Mouse (Mus musculus): ENCODE results near the gene Mgl2. TPM values are rescaled to one million over a fixed set of nuclear protein-coding genes. Genes with fewer than 3 reads are reported as not detected.
"Not testable (repeated sequence)": the region's sequence is repeated elsewhere in the genome, so short reads cannot be mapped to it uniquely, and the experiment has no call there.

The Mgl2 gene
- polyA plus RNA-seq, 1 experiment from 2014 or later: 0.36 TPM

DNA sequence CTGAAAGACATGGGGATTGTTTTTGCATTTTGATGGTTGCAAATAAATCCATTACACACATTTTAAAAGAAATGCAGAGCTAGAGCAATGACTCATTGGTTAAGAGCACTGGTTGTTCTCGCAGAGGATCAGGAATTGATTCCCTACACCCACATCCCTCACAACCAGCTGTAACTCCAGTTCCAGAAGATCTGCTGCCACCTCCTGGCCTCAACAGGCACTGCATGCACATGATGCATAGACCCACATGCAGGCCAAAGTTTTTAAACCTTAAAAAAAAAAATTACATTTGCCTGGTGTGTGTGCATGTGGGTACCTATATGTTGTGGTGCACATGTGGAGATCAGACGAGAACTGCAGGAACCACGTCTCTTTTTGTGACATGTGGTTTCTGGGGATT is 20.0 kb upstream of the Mgl2 start:
- WGBS: 78% methylated on average over 3 of the region's 3 CpGs
- H3K36me3 ChIP-seq (ENCODE audit: insufficient read depth, low read length): no peaks in the 10 kb centered on the region
- H3K4me3 ChIP-seq (ENCODE audit: low read length): no peak overlapping the region

DNA sequence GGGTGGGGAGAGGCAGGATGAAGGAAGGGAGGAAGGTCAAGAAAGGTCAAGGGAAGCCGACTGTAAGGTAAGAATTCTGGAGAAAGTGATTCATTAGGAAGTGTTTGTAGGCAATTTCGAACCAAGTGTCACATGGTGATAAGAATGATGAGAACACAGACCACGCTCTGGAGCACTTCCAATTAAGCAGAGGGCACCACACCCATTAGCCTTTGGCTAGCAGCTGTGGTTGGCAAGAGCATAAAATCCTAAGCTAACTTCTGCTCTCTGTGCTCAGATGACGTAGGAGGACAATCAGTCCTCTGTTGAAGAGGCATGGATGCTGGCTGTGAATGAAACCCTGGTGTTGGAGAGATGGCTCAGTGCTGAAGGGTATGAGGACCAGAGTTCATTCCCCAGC is 15.6 kb upstream of the Mgl2 start:
- Histone ChIP-seq H3K9me3 (ENCODE audit: low read length) (0 out of 2 replicates have a peak, but pooled peaks cover 3% of the 10 kb centered on the region), H3K36me3 (ENCODE audit: insufficient read depth, low read length) (no peaks in the 10 kb centered on the region), H3K27me3 (ENCODE audit: insufficient read depth, low read length) (no peaks in the 10 kb centered on the region), H3K4me3 (ENCODE audit: low read length) (no peak overlapping the region), H3K27ac (ENCODE audit: low read length) (no peak overlapping the region), H3K9ac (replicated peaks; ENCODE audit: low read length) (no peak overlapping the region), H3K4me2 (replicated peaks; ENCODE audit: low read depth, low read length) (no peak overlapping the region), H3K4me1 (ENCODE audit: insufficient read depth, low read length) (no peaks in the 10 kb centered on the region)
- ATAC-seq (ENCODE audit: low FRiP score, low TSS enrichment): no peak
- 23% methylated on average over 4 of the region's 4 CpGs for WGBS

More for the DNA sequence above, 20.0 kb upstream of the Mgl2 start:
- Histone ChIP-seq H3K4me2 (replicated peaks; ENCODE audit: low read depth, low read length) (no peak overlapping the region), H3K27me3 (ENCODE audit: insufficient read depth, low read length) (no peaks in the 10 kb centered on the region), H3K9me3 (ENCODE audit: low read length) (no peaks in the 10 kb centered on the region), H3K9ac (replicated peaks; ENCODE audit: low read length) (no peak overlapping the region), H3K27ac (ENCODE audit: low read length) (no peak overlapping the region), H3K4me1 (ENCODE audit: insufficient read depth, low read length) (no peaks in the 10 kb centered on the region)
- no peak for ATAC-seq (ENCODE audit: low FRiP score, low TSS enrichment)

DNA sequence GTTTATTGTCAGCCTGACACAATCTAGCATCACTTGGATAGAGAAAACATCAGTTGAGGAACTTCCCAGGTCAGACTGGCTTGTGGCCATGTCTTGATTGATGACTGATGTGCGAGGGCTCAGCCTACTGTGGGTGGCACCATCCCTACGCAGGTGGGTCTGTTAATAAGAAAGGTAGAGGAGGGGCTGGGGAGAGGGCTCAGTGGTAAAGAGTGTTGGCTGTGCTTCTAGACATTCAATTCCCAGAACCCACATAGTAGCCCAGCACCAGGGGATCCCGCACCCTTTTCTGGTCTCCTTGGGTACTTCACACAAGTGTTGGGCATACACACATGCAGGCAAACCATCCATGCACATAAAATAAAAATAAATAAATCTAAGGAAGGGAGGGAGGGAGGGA is 14.2 kb upstream of the Mgl2 start:
- Histone ChIP-seq H3K4me3 (ENCODE audit: low read length) (no peak overlapping the region), H3K4me1 (ENCODE audit: insufficient read depth, low read length) (no peaks in the 10 kb centered on the region), H3K4me2 (replicated peaks; ENCODE audit: low read depth, low read length) (no peak overlapping the region), H3K36me3 (ENCODE audit: insufficient read depth, low read length) (no peaks in the 10 kb centered on the region), H3K9me3 (ENCODE audit: low read length) (peaks cover 9% of the 10 kb centered on the region), H3K27ac (ENCODE audit: low read length) (no peak overlapping the region), H3K9ac (replicated peaks; ENCODE audit: low read length) (no peak overlapping the region), H3K27me3 (ENCODE audit: insufficient read depth, low read length) (no peaks in the 10 kb centered on the region)
- ATAC-seq (ENCODE audit: low FRiP score, low TSS enrichment): no peak
- WGBS: 89% methylated on average over 3 of the region's 3 CpGs

DNA sequence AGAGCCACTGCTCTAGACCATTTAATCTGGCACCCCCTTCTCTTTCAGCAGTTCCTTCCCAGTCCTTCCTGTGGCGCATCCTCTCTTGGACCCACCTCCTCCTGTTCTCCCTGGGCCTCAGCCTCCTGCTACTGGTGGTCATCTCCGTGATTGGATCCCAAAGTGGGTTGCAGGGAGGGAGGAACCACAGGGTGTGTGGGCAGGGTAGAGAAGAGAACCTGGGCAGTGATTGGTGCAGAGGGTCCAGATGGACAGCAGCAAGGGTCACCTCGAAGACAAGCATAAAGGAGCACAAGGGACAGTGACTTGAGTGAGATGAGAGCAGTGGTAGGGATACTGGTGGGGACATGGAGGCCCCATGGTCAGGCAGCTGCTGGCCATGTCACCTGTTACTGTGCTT is 4.9 kb downstream of the Mgl2 start:
- not testable (repeated sequence) for H3K4me1 ChIP-seq (ENCODE audit: insufficient read depth, low read length); H3K27me3 ChIP-seq (ENCODE audit: insufficient read depth, low read length); H3K9me3 ChIP-seq (ENCODE audit: low read length); H3K9ac ChIP-seq (replicated peaks; ENCODE audit: low read length); H3K4me3 ChIP-seq (ENCODE audit: low read length); H3K4me2 ChIP-seq (replicated peaks; ENCODE audit: low read depth, low read length); H3K27ac ChIP-seq (ENCODE audit: low read length); H3K36me3 ChIP-seq (ENCODE audit: insufficient read depth, low read length)
- peak; percentile 31; the same call in 1 of the 2 replicates for ATAC-seq (ENCODE audit: low FRiP score, low TSS enrichment)
- WGBS: 62% methylated on average over 3 of the region's 3 CpGs

DNA sequence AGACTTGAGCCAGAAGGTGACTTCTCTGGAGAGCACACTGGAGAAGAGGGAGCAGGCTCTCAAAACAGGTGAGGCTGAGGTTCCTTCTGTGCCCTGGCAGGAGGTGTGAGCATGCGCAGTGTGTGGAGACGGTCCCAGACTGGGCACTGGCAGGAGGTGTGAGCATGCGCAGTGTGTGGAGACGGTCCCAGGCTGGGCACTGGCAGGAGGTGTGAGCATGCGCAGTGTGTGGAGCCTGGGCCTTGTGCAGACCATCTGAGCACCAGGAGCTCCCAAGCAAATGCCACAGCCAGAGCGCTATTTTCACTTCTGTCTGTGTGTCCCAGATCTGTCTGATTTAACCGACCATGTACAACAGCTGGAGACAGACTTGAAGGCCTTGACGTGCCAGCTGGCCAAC is 5.8 kb downstream of the Mgl2 start:
- not testable (repeated sequence) for H3K9me3 ChIP-seq (ENCODE audit: low read length); ATAC-seq (ENCODE audit: low FRiP score, low TSS enrichment); H3K9ac ChIP-seq (replicated peaks; ENCODE audit: low read length); H3K4me1 ChIP-seq (ENCODE audit: insufficient read depth, low read length); H3K4me3 ChIP-seq (ENCODE audit: low read length); H3K4me2 ChIP-seq (replicated peaks; ENCODE audit: low read depth, low read length); H3K27me3 ChIP-seq (ENCODE audit: insufficient read depth, low read length); H3K27ac ChIP-seq (ENCODE audit: low read length); H3K36me3 ChIP-seq (ENCODE audit: insufficient read depth, low read length)
- 84% methylated on average over 8 of the region's 8 CpGs for WGBS

DNA sequence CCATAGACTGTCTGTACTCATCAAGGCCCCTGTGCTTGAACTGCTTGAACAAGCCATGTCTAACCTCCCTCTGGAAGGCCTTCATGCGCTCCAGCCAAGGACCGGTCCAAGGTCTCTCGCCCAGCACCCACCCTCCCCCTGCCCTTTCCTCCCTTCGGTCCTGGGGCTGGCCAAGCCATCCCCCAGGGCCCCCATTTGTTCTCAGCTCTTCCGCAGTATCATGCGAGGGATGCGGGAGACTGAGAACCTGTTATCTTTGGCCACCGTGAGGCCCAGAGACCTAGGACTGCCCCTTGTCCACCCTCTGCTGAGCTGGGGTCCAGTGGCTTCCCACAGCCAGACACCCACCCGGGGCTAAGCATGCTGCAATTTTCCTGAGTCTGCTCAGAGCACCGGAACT is 9.0 kb downstream of the Mgl2 start:
- H3K27me3 ChIP-seq (ENCODE audit: insufficient read depth, low read length): no peaks in the 10 kb centered on the region
- H3K4me3 ChIP-seq (ENCODE audit: low read length): no peak overlapping the region
- 59% methylated on average over 10 of the region's 10 CpGs for WGBS
- ATAC-seq (ENCODE audit: low FRiP score, low TSS enrichment): no peak
- no peak overlapping the region for H3K9ac ChIP-seq (replicated peaks; ENCODE audit: low read length)
- H3K9me3 ChIP-seq (ENCODE audit: low read length): no peaks in the 10 kb centered on the region
- H3K4me2 ChIP-seq (replicated peaks; ENCODE audit: low read depth, low read length): no peak overlapping the region
- H3K36me3 ChIP-seq (ENCODE audit: insufficient read depth, low read length): no peaks in the 10 kb centered on the region
- no peaks in the 10 kb centered on the region for H3K4me1 ChIP-seq (ENCODE audit: insufficient read depth, low read length)
- no peak overlapping the region for H3K27ac ChIP-seq (ENCODE audit: low read length)

DNA sequence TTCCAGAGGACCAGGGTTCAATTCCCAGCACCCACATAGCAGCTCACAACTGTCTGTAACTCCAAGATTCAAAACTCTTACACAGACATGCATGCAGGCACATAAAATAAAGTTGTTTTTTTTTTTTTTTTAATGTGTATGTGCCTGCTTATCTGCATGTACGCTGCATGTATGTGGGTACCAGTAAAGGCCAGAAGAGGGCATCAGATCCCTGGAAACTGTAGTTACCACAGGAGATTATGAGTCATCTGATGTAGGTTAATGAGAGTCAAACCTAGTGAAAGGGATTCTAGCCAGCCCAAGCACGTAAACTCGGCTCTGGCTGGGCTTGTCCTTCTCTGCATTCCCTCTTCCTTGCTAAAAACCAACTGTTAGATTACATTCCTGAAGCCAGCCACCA is 20.9 kb downstream of the Mgl2 start:
- no peak for ATAC-seq (ENCODE audit: low FRiP score, low TSS enrichment)
- H3K27me3 ChIP-seq (ENCODE audit: insufficient read depth, low read length): no peaks in the 10 kb centered on the region
- 78% methylated on average over 3 of the region's 3 CpGs for WGBS

DNA sequence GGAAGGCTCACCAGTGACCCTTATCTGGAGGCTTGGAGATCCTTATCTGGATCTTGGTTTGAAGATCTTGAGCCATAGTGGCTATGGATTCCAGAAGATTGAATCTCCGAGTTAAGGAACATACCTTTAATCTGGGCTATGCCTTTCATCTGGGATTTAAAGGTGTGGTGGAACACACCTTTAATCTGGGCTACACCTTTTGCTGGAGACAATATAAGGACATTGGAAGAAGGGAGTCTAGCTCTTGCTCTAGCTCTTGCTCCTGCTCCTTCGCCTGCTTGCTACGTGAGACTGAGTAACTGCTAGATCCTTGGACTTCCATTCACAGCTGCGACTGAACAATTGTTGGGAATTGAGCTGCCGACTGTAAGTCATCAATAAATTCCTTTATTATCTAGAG is 25.8 kb downstream of the Mgl2 start, which contains the start of gene Clec10a:
TSS of gene Clec10a (plus strand) at position 301 of the 400 bp plus-strand sequence.
- H3K36me3 ChIP-seq (ENCODE audit: insufficient read depth, low read length); H3K27ac ChIP-seq (ENCODE audit: low read length); H3K4me2 ChIP-seq (replicated peaks; ENCODE audit: low read depth, low read length); ATAC-seq (ENCODE audit: low FRiP score, low TSS enrichment); H3K4me1 ChIP-seq (ENCODE audit: insufficient read depth, low read length); H3K9me3 ChIP-seq (ENCODE audit: low read length); H3K4me3 ChIP-seq (ENCODE audit: low read length); H3K27me3 ChIP-seq (ENCODE audit: insufficient read depth, low read length); H3K9ac ChIP-seq (replicated peaks; ENCODE audit: low read length): not testable (repeated sequence)
- no CpG with 5 or more reads among the region's 5 CpGs for WGBS

More for the DNA sequence above, 20.9 kb downstream of the Mgl2 start:
- Histone ChIP-seq H3K4me3 (ENCODE audit: low read length) (no peak overlapping the region), H3K36me3 (ENCODE audit: insufficient read depth, low read length) (no peaks in the 10 kb centered on the region), H3K9ac (replicated peaks; ENCODE audit: low read length) (no peak overlapping the region), H3K27ac (ENCODE audit: low read length) (no peak overlapping the region), H3K9me3 (ENCODE audit: low read length) (no peaks in the 10 kb centered on the region), H3K4me1 (ENCODE audit: insufficient read depth, low read length) (no peaks in the 10 kb centered on the region), H3K4me2 (replicated peaks; ENCODE audit: low read depth, low read length) (no peak overlapping the region)

DNA sequence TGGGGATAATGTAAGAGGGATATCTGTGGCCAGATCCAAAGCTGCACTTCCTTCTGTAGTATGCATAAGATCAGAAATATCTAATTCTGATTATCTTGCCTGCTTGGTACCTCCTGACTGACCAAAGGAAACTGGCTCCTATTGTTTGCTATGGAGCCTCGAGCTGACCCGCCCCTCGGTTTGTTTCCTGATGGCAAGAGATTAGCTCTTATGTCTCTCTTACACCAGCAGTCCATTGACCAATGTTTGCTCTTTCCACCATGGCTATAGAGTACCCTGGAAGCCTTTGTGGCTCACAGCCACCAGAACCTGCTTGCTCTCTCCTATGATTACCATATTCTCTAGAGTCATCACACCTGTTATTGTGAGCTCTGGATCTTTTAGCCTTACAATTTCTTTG is 32.2 kb downstream of the Mgl2 start:
- H3K9ac ChIP-seq (replicated peaks; ENCODE audit: low read length): no peak overlapping the region
- H3K4me2 ChIP-seq (replicated peaks; ENCODE audit: low read depth, low read length): no peak overlapping the region
- no peaks in the 10 kb centered on the region for H3K27me3 ChIP-seq (ENCODE audit: insufficient read depth, low read length)
- H3K4me1 ChIP-seq (ENCODE audit: insufficient read depth, low read length): no peaks in the 10 kb centered on the region
- ATAC-seq (ENCODE audit: low FRiP score, low TSS enrichment): no peak
- no peaks in the 10 kb centered on the region for H3K9me3 ChIP-seq (ENCODE audit: low read length)
- no peak overlapping the region for H3K4me3 ChIP-seq (ENCODE audit: low read length)
- H3K27ac ChIP-seq (ENCODE audit: low read length): no peak overlapping the region
- H3K36me3 ChIP-seq (ENCODE audit: insufficient read depth, low read length): no peaks in the 10 kb centered on the region
- WGBS: 65% methylated on average over 3 of the region's 3 CpGs

DNA sequence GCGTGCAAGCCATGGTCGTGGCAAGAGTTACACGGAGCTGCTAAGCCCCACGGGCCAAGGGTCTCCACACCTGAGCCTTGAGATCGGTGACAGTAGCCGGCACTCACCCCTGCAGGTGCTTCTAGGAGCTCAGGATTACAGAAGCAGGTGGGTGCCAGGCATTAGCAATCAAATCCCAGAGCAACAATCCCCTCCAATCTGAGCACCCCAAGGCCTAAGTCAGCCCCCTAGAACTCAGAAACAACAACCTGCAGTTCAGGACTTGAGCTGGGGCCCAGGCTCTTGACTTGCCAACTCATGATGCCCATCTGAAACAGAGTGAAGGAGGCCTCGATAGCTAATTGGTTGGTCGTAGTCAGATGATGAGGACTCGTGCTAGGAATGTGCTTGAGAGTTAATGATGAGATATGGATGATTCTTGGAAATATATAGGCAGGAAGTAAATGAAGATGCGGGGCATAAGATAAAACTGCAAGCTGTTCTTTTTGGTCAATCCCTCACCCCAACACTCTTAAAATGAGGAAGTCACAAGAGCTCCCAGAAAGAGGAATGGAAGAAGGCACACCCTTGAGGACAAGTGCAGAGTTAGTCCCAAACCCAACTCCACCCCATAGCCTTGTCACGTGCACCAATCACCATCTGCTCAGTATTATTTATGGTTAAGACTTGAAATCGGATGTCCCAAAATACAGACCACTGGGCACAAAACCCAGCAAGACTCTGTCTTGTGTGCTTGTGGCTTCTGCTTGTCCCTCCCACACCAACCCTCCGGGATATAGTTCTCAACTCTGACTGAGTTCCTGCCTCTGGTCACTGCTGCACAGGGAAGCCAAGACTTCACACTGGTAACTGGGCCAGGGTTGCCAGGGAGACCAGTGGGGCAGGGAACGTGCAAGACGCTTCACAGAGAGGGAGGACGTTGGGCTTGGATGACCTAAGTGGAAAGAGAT is 36.1 kb downstream of the Mgl2 start:
- no peak for ATAC-seq (ENCODE audit: low FRiP score, low TSS enrichment)
- Histone ChIP-seq H3K4me1 (ENCODE audit: insufficient read depth, low read length) (peaks cover 10% of the 10 kb centered on the region; the same call in 1 of the 2 replicates), H3K4me2 (replicated peaks; ENCODE audit: low read depth, low read length) (no peak overlapping the region), H3K27ac (ENCODE audit: low read length) (no peak overlapping the region), H3K27me3 (ENCODE audit: insufficient read depth, low read length) (no peaks in the 10 kb centered on the region), H3K9me3 (ENCODE audit: low read length) (no peaks in the 10 kb centered on the region), H3K9ac (replicated peaks; ENCODE audit: low read length) (no peak overlapping the region), H3K36me3 (ENCODE audit: insufficient read depth, low read length) (no peaks in the 10 kb centered on the region), H3K4me3 (ENCODE audit: low read length) (no peak overlapping the region)
- 76% methylated on average over 16 of the region's 16 CpGs for WGBS
